Mouse (Mus musculus): ENCODE measurements at regions not wholly inside any gene's neighbourhood (a gene's known extent, or its start where the extent isn't known, plus 50 kb on each side); places are given as distances from the start of the nearest gene placed in this dataset.

- DNase-seq (ENCODE audit: low spot score) (no peak), ATAC-seq (replicated peaks; ENCODE audit: low FRiP score, low TSS enrichment, low read depth) (no peak)
- no peaks in the 10 kb centered on the region for H3K36me3 ChIP-seq (ENCODE audit: control insufficient read depth, insufficient read depth, low read length)
- H3K9me3 ChIP-seq (ENCODE audit: control insufficient read depth, low read length): no peaks in the 10 kb centered on the region
- no peak overlapping the region for H3K4me2 ChIP-seq (ENCODE audit: low read length)
- H3K4me3 ChIP-seq (ENCODE audit: low read depth, low read length): no peak overlapping the region
- H3K27ac ChIP-seq (ENCODE audit: low read depth): no peak overlapping the region
- H3K27me3 ChIP-seq (replicated peaks; ENCODE audit: control insufficient read depth, insufficient read depth, low read length): no peaks in the 10 kb centered on the region
- no peak overlapping the region for H3K9ac ChIP-seq (ENCODE audit: low read length)
- no peaks in the 10 kb centered on the region for H3K4me1 ChIP-seq (replicated peaks; ENCODE audit: control insufficient read depth, insufficient read depth, low read length)
Observed at GRCm38 (mm10) chr7:116596914-116597313, 92.7 kb downstream of the Nucb2 start.

GRCm38 (mm10) chr7:116600340-116600739 lies 96.2 kb downstream of the Nucb2 start:
- Histone ChIP-seq H3K9me3 (ENCODE audit: control insufficient read depth, low read length) (no peaks in the 10 kb centered on the region), H3K4me3 (ENCODE audit: low read depth, low read length) (no peak overlapping the region), H3K36me3 (ENCODE audit: control insufficient read depth, insufficient read depth, low read length) (no peaks in the 10 kb centered on the region), H3K4me2 (ENCODE audit: low read length) (no peak overlapping the region), H3K27ac (ENCODE audit: low read depth) (no peak overlapping the region), H3K4me1 (replicated peaks; ENCODE audit: control insufficient read depth, insufficient read depth, low read length) (no peaks in the 10 kb centered on the region), H3K9ac (ENCODE audit: low read length) (no peak overlapping the region), H3K27me3 (replicated peaks; ENCODE audit: control insufficient read depth, insufficient read depth, low read length) (no peaks in the 10 kb centered on the region)
- WGBS: 88% methylated on average over 3 of the region's 3 CpGs
- no peak for ATAC-seq (replicated peaks; ENCODE audit: low FRiP score, low TSS enrichment, low read depth)
- no peak for DNase-seq (ENCODE audit: low spot score)

- 82% methylated on average over 6 of the region's 6 CpGs for WGBS
- DNase-seq (ENCODE audit: low spot score) (peak; percentile 28), ATAC-seq (replicated peaks; ENCODE audit: low FRiP score, low TSS enrichment, low read depth) (no peak)
Observed at GRCm38 (mm10) chr7:116603167-116603839, 99.1 kb downstream of the Nucb2 start.

GRCm38 (mm10) chr7:116603840-116604194 lies 99.6 kb downstream of the Nucb2 start:
- no peak for ATAC-seq (replicated peaks; ENCODE audit: low FRiP score, low TSS enrichment, low read depth)
- no peaks in the 10 kb centered on the region for H3K27me3 ChIP-seq (replicated peaks; ENCODE audit: control insufficient read depth, insufficient read depth, low read length)
- H3K9me3 ChIP-seq (ENCODE audit: control insufficient read depth, low read length): no peaks in the 10 kb centered on the region
- H3K4me2 ChIP-seq (ENCODE audit: low read length): no peak overlapping the region
- H3K4me1 ChIP-seq (replicated peaks; ENCODE audit: control insufficient read depth, insufficient read depth, low read length): 0 out of 2 replicates have a peak, but pooled peaks cover 3% of the 10 kb centered on the region
- no peak overlapping the region for H3K4me3 ChIP-seq (ENCODE audit: low read depth, low read length)
- DNase-seq (ENCODE audit: low spot score): peak; percentile 29
- WGBS: 71% methylated on average over 3 of the region's 3 CpGs
- no peak overlapping the region for H3K27ac ChIP-seq (ENCODE audit: low read depth)
- no peak overlapping the region for H3K9ac ChIP-seq (ENCODE audit: low read length)
- no peaks in the 10 kb centered on the region for H3K36me3 ChIP-seq (ENCODE audit: control insufficient read depth, insufficient read depth, low read length)

More at GRCm38 (mm10) chr7:116603167-116603839, 99.1 kb downstream of the Nucb2 start:
- Histone ChIP-seq H3K9ac (ENCODE audit: low read length) (no peak overlapping the region), H3K4me1 (replicated peaks; ENCODE audit: control insufficient read depth, insufficient read depth, low read length) (0 out of 2 replicates have a peak, but pooled peaks cover 3% of the 10 kb centered on the region), H3K4me3 (ENCODE audit: low read depth, low read length) (no peak overlapping the region), H3K27me3 (replicated peaks; ENCODE audit: control insufficient read depth, insufficient read depth, low read length) (no peaks in the 10 kb centered on the region), H3K4me2 (ENCODE audit: low read length) (no peak overlapping the region), H3K27ac (ENCODE audit: low read depth) (no peak overlapping the region), H3K9me3 (ENCODE audit: control insufficient read depth, low read length) (no peaks in the 10 kb centered on the region), H3K36me3 (ENCODE audit: control insufficient read depth, insufficient read depth, low read length) (no peaks in the 10 kb centered on the region)

GRCm38 (mm10) chr7:116606255-116606654 lies 102.1 kb downstream of the Nucb2 start:
- ATAC-seq (replicated peaks; ENCODE audit: low FRiP score, low TSS enrichment, low read depth): no peak
- 79% methylated on average over 6 of the region's 6 CpGs for WGBS
- Histone ChIP-seq H3K36me3 (ENCODE audit: control insufficient read depth, insufficient read depth, low read length) (no peaks in the 10 kb centered on the region), H3K9me3 (ENCODE audit: control insufficient read depth, low read length) (no peaks in the 10 kb centered on the region), H3K4me2 (ENCODE audit: low read length) (no peak overlapping the region), H3K27ac (ENCODE audit: low read depth) (no peak overlapping the region), H3K27me3 (replicated peaks; ENCODE audit: control insufficient read depth, insufficient read depth, low read length) (no peaks in the 10 kb centered on the region), H3K9ac (ENCODE audit: low read length) (no peak overlapping the region), H3K4me3 (ENCODE audit: low read depth, low read length) (no peak overlapping the region), H3K4me1 (replicated peaks; ENCODE audit: control insufficient read depth, insufficient read depth, low read length) (0 out of 2 replicates have a peak, but pooled peaks cover 3% of the 10 kb centered on the region)
- no peak for DNase-seq (ENCODE audit: low spot score)

GRCm38 (mm10) chr7:116606751-116607483 lies 102.7 kb downstream of the Nucb2 start:
- Histone ChIP-seq H3K36me3 (ENCODE audit: control insufficient read depth, insufficient read depth, low read length) (no peaks in the 10 kb centered on the region), H3K4me1 (replicated peaks; ENCODE audit: control insufficient read depth, insufficient read depth, low read length) (0 out of 2 replicates have a peak, but pooled peaks cover 3% of the 10 kb centered on the region), H3K27ac (ENCODE audit: low read depth) (no peak overlapping the region), H3K4me3 (ENCODE audit: low read depth, low read length) (no peak overlapping the region), H3K9ac (ENCODE audit: low read length) (no peak overlapping the region), H3K9me3 (ENCODE audit: control insufficient read depth, low read length) (no peaks in the 10 kb centered on the region), H3K4me2 (ENCODE audit: low read length) (no peak overlapping the region), H3K27me3 (replicated peaks; ENCODE audit: control insufficient read depth, insufficient read depth, low read length) (no peaks in the 10 kb centered on the region)
- no peak for DNase-seq (ENCODE audit: low spot score)
- WGBS: 69% methylated on average over 6 of the region's 6 CpGs
- ATAC-seq (replicated peaks; ENCODE audit: low FRiP score, low TSS enrichment, low read depth): no peak

GRCm38 (mm10) chr7:116607628-116608225 lies 103.6 kb downstream of the Nucb2 start:
- WGBS: 6% methylated on average over 15 of the region's 15 CpGs
- DNase-seq (ENCODE audit: low spot score) (no peak), ATAC-seq (replicated peaks; ENCODE audit: low FRiP score, low TSS enrichment, low read depth) (peak; percentile 30; the same call in 1 of the 2 replicates)
- Histone ChIP-seq H3K9me3 (ENCODE audit: control insufficient read depth, low read length) (no peaks in the 10 kb centered on the region), H3K4me1 (replicated peaks; ENCODE audit: control insufficient read depth, insufficient read depth, low read length) (0 out of 2 replicates have a peak, but pooled peaks cover 3% of the 10 kb centered on the region), H3K4me2 (ENCODE audit: low read length) (peak overlapping the region; percentile 60), H3K9ac (ENCODE audit: low read length) (no peak overlapping the region), H3K4me3 (ENCODE audit: low read depth, low read length) (peak overlapping the region; percentile 22), H3K27ac (ENCODE audit: low read depth) (no peak overlapping the region), H3K27me3 (replicated peaks; ENCODE audit: control insufficient read depth, insufficient read depth, low read length) (no peaks in the 10 kb centered on the region), H3K36me3 (ENCODE audit: control insufficient read depth, insufficient read depth, low read length) (no peaks in the 10 kb centered on the region)

- Histone ChIP-seq H3K9me3 (ENCODE audit: control insufficient read depth, low read length) (no peaks in the 10 kb centered on the region), H3K4me2 (ENCODE audit: low read length) (peak overlapping the region; percentile 60), H3K4me3 (ENCODE audit: low read depth, low read length) (peak overlapping the region; percentile 22), H3K9ac (ENCODE audit: low read length) (no peak overlapping the region), H3K36me3 (ENCODE audit: control insufficient read depth, insufficient read depth, low read length) (no peaks in the 10 kb centered on the region), H3K27ac (ENCODE audit: low read depth) (no peak overlapping the region), H3K27me3 (replicated peaks; ENCODE audit: control insufficient read depth, insufficient read depth, low read length) (no peaks in the 10 kb centered on the region), H3K4me1 (replicated peaks; ENCODE audit: control insufficient read depth, insufficient read depth, low read length) (0 out of 2 replicates have a peak, but pooled peaks cover 3% of the 10 kb centered on the region)
- WGBS: 26% methylated on average over 15 of the region's 15 CpGs
- ATAC-seq (replicated peaks; ENCODE audit: low FRiP score, low TSS enrichment, low read depth) (peak; percentile 50; the same call in 1 of the 2 replicates), DNase-seq (ENCODE audit: low spot score) (peak; percentile 90)
Observed at GRCm38 (mm10) chr7:116608350-116609085, 104.3 kb downstream of the Nucb2 start.

Data from intestine, embryonic 14.5 days (tissue).